Mouse (Mus musculus): ENCODE measurements around the gene Rnase4. TPM values are rescaled to one million over a fixed set of nuclear protein-coding genes. Genes with fewer than 3 reads are reported as not detected.

The Rnase4 gene
- polyA plus RNA-seq, 1 experiment from 2014 or later, result 18.6 TPM

DNA sequence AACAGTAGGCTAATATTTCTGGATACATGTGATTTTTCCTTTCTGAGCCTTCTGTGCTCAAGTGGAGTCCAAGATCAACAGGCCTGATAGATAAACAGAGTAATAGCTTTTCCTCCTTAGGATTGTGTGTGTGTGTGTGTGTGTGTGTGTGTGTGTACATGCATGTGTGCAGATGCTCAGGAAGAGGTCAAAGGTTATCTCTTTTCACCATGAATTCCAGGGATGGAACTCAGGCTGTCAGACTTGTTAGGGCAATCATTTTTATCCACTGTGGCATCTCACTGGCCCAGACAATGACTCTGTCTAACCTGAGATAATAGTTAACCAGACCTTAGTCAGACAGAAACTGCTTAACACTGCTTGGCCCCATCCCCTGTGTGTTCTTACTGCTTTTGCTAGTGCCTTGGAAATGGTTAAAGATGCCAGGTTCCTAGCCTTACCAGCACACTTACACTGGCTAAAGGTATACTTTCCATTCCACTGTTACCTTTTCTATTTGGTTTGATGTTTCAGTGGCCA lies 15.6 kb downstream of the Rnase4 start:
- no peak overlapping the region for H3K9ac ChIP-seq (replicated peaks)
- ATAC-seq (ENCODE audit: low FRiP score), result no peak
- H3K4me3 ChIP-seq (replicated peaks), result no peak overlapping the region
- no peak overlapping the region for H3K27ac ChIP-seq (replicated peaks)
- H3K4me2 ChIP-seq, result no peak overlapping the region
- H3K9me3 ChIP-seq (replicated peaks), result no peaks in the 10 kb centered on the region
- H3K27me3 ChIP-seq (replicated peaks), result no peaks in the 10 kb centered on the region
- H3K4me1 ChIP-seq, result no peaks in the 10 kb centered on the region
- H3K36me3 ChIP-seq, result no peaks in the 10 kb centered on the region

DNA sequence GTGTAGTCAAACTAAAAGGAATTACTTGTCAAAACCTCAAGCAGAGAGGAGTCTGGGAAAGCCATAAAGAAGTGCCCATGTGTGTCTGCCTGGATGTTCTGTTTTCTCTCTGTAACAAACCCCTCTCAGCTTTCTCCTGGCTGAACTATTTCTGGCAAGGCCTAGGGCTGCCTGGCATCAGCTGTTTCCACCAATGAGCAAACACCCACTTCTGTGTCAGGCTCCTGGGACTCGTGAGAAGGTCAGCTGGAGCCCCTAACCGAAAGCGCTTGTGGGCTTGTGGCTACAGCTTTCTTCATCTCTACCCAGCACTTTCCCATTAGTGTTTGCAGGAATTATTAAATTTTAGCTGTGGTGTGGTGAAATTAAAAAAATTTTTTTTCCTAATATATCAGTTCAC lies 21.1 kb downstream of the Rnase4 start:
- ATAC-seq (ENCODE audit: low FRiP score), result no peak
- Histone ChIP-seq H3K9me3 (replicated peaks) (no peaks in the 10 kb centered on the region), H3K27ac (replicated peaks) (no peak overlapping the region), H3K27me3 (replicated peaks) (no peaks in the 10 kb centered on the region), H3K36me3 (no peaks in the 10 kb centered on the region), H3K4me1 (no peaks in the 10 kb centered on the region), H3K9ac (replicated peaks) (no peak overlapping the region), H3K4me3 (replicated peaks) (no peak overlapping the region), H3K4me2 (no peak overlapping the region)
- WGBS, result 74% methylated on average over 3 of the region's 3 CpGs

DNA sequence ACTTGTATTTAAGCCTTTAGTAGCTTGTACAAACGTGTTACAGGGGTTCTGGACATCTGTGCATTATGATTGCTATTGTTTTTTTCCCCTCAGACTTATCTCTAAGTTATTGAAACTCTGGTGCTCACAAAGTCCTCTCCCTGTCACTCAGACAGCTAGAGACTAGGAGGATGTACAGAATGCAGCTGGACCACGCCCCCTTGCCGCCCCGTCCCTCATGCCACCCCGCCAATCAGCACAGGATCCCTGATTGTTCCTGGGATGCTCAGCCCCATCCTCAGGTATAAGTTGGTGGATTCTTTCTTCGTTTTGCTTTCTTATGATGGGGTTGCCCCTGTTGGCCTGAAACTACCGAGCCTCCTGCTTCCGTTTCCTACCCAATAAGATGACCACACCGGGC lies 22.6 kb downstream of the Rnase4 start:
- Histone ChIP-seq H3K9me3 (replicated peaks) (no peaks in the 10 kb centered on the region), H3K4me2 (no peak overlapping the region), H3K4me3 (replicated peaks) (no peak overlapping the region), H3K27ac (replicated peaks) (no peak overlapping the region), H3K4me1 (no peaks in the 10 kb centered on the region), H3K36me3 (no peaks in the 10 kb centered on the region), H3K27me3 (replicated peaks) (no peaks in the 10 kb centered on the region), H3K9ac (replicated peaks) (no peak overlapping the region)
- no peak for ATAC-seq (ENCODE audit: low FRiP score)
- 43% methylated on average over 9 of the region's 9 CpGs for WGBS

GRCm38 (mm10) chr14:51113916-51114560 lies 23.2 kb downstream of the Rnase4 start, which contains the start of gene Eddm3b:
Eddm3b (plus strand) TSS chr14:51114426.
- H3K4me1 ChIP-seq, result no peaks in the 10 kb centered on the region
- no peak within 1 kb of the TSS for H3K4me2 ChIP-seq

DNA sequence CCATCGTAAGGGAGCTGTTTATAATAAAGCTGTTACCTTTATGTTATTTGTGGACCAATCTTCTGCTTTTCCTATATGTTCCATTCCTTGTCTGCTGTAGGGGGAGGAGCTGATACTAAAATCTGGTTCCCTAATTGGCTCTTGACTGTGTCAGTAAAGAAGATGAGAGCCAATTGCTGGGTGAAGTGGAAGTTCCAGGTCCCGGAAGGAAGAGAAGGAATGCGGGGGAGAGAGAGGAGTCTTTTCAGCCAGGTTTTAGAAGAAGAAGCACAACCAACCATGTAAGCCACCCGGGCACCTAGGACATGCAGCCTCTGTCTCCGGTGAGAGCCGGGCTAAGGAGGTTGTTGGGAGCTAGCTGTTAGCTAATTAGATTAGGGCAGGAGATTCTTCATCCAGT lies 34.8 kb downstream of the Rnase4 start:
- no peak overlapping the region for H3K4me3 ChIP-seq (replicated peaks)
- ATAC-seq (ENCODE audit: low FRiP score), result no peak
- no peaks in the 10 kb centered on the region; the same call in 1 of the 2 replicates for H3K4me1 ChIP-seq
- no peak overlapping the region for H3K27ac ChIP-seq (replicated peaks)
- no peaks in the 10 kb centered on the region for H3K27me3 ChIP-seq (replicated peaks)
- WGBS, result 90% methylated on average over 6 of the region's 6 CpGs
- no peaks in the 10 kb centered on the region for H3K9me3 ChIP-seq (replicated peaks)
- H3K36me3 ChIP-seq, result no peaks in the 10 kb centered on the region
- no peak overlapping the region for H3K9ac ChIP-seq (replicated peaks)
- H3K4me2 ChIP-seq, result no peak overlapping the region

More at GRCm38 (mm10) chr14:51113916-51114560, 23.2 kb downstream of the Rnase4 start, which contains the start of gene Eddm3b:
- H3K27ac ChIP-seq (replicated peaks), result no peak within 1 kb of the TSS
- H3K27me3 ChIP-seq (replicated peaks), result no peaks in the 10 kb centered on the region
- no peaks in the 10 kb centered on the region for H3K9me3 ChIP-seq (replicated peaks)
- ATAC-seq (ENCODE audit: low FRiP score), result no peak
- no peaks in the 10 kb centered on the region for H3K36me3 ChIP-seq
- WGBS, result 62% methylated on average over 12 of the region's 12 CpGs
- H3K9ac ChIP-seq (replicated peaks), result no peak within 1 kb of the TSS
- no peak within 1 kb of the TSS for H3K4me3 ChIP-seq (replicated peaks)

- WGBS, result 78% methylated on average over 2 of the region's 2 CpGs
- no peaks in the 10 kb centered on the region for H3K36me3 ChIP-seq
- no peaks in the 10 kb centered on the region for H3K27me3 ChIP-seq (replicated peaks)
- no peak overlapping the region for H3K27ac ChIP-seq (replicated peaks)
- no peak overlapping the region for H3K4me2 ChIP-seq
- no peaks in the 10 kb centered on the region for H3K9me3 ChIP-seq (replicated peaks)
- H3K4me3 ChIP-seq (replicated peaks), result no peak overlapping the region
- H3K9ac ChIP-seq (replicated peaks), result no peak overlapping the region
- no peaks in the 10 kb centered on the region for H3K4me1 ChIP-seq
- ATAC-seq (ENCODE audit: low FRiP score), result no peak
These were observed 36.9 kb downstream of the Rnase4 start for GRCm38 (mm10) chr14:51127648-51128258.

GRCm38 (mm10) chr14:51128775-51129623 lies 38.1 kb downstream of the Rnase4 start:
- Histone ChIP-seq H3K27me3 (replicated peaks) (no peaks in the 10 kb centered on the region), H3K9ac (replicated peaks) (no peak overlapping the region), H3K36me3 (no peaks in the 10 kb centered on the region), H3K4me3 (replicated peaks) (no peak overlapping the region), H3K9me3 (replicated peaks) (no peaks in the 10 kb centered on the region), H3K4me2 (no peak overlapping the region), H3K27ac (replicated peaks) (no peak overlapping the region), H3K4me1 (no peaks in the 10 kb centered on the region)
- no peak for ATAC-seq (ENCODE audit: low FRiP score)
- 87% methylated on average over 9 of the region's 9 CpGs for WGBS

- no peaks in the 10 kb centered on the region for H3K27me3 ChIP-seq (replicated peaks)
- H3K9ac ChIP-seq (replicated peaks), result no peak overlapping the region
- no peaks in the 10 kb centered on the region for H3K36me3 ChIP-seq
- WGBS, result 89% methylated on average over 4 of the region's 4 CpGs
- H3K4me1 ChIP-seq, result no peaks in the 10 kb centered on the region
- ATAC-seq (ENCODE audit: low FRiP score), result no peak
- no peak overlapping the region for H3K27ac ChIP-seq (replicated peaks)
- H3K4me3 ChIP-seq (replicated peaks), result no peak overlapping the region
- no peak overlapping the region for H3K4me2 ChIP-seq
- no peaks in the 10 kb centered on the region for H3K9me3 ChIP-seq (replicated peaks)
These were observed 38.7 kb downstream of the Rnase4 start for GRCm38 (mm10) chr14:51129624-51129975.

DNA sequence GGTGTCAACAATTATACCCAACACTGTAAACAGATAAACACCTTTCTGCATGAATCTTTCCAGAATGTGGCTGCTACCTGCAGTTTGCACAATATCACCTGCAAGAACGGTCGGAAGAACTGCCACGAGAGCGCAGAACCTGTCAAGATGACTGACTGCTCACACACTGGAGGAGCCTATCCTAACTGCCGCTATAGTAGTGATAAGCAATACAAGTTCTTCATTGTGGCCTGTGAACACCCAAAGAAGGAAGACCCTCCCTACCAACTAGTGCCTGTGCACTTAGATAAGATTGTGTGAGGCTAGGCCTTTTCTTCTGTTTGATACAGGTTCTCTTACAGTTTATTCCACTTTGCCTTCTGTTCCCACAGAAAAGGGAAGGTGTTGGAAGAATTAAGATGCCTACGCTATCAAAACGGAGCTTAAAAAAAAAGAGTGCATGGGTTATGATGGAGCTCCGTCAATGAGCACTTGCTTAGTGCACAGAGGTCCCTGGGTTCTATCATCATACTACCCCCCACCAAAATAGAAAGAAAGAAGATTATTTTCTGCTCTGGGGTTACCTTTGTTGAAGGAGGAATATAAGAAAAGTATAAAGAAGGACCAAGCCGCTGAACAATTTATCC lies 39.6 kb downstream of the Rnase4 start:
- Histone ChIP-seq H3K36me3 (no peaks in the 10 kb centered on the region), H3K4me1 (no peaks in the 10 kb centered on the region), H3K4me2 (no peak overlapping the region), H3K9me3 (replicated peaks) (no peaks in the 10 kb centered on the region), H3K27ac (replicated peaks) (no peak overlapping the region), H3K9ac (replicated peaks) (no peak overlapping the region), H3K27me3 (replicated peaks) (no peaks in the 10 kb centered on the region), H3K4me3 (replicated peaks) (no peak overlapping the region)
- WGBS, result 92% methylated on average over 9 of the region's 9 CpGs
- ATAC-seq (ENCODE audit: low FRiP score), result no peak

GRCm38 (mm10) chr14:51131086-51131815 lies 40.4 kb downstream of the Rnase4 start:
- no peak for ATAC-seq (ENCODE audit: low FRiP score)
- Histone ChIP-seq H3K4me2 (no peak overlapping the region), H3K27ac (replicated peaks) (no peak overlapping the region), H3K27me3 (replicated peaks) (no peaks in the 10 kb centered on the region), H3K4me1 (no peaks in the 10 kb centered on the region), H3K4me3 (replicated peaks) (no peak overlapping the region), H3K36me3 (no peaks in the 10 kb centered on the region), H3K9me3 (replicated peaks) (no peaks in the 10 kb centered on the region), H3K9ac (replicated peaks) (no peak overlapping the region)
- 86% methylated on average over 7 of the region's 7 CpGs for WGBS

- ATAC-seq (ENCODE audit: low FRiP score), result no peak
These were observed 41.5 kb downstream of the Rnase4 start for GRCm38 (mm10) chr14:51132372-51132771.

More at GRCm38 (mm10) chr14:51132372-51132771, 41.5 kb downstream of the Rnase4 start:
- no peak overlapping the region for H3K4me3 ChIP-seq (replicated peaks)
- no peak overlapping the region for H3K27ac ChIP-seq (replicated peaks)
- no peak overlapping the region for H3K4me2 ChIP-seq
- H3K27me3 ChIP-seq (replicated peaks), result no peaks in the 10 kb centered on the region
- WGBS, result 93% methylated on average over 4 of the region's 4 CpGs
- no peaks in the 10 kb centered on the region for H3K36me3 ChIP-seq
- H3K9ac ChIP-seq (replicated peaks), result no peak overlapping the region
- H3K4me1 ChIP-seq, result no peaks in the 10 kb centered on the region
- H3K9me3 ChIP-seq (replicated peaks), result no peaks in the 10 kb centered on the region
